Mouse (Mus musculus) erythroid progenitor cell, adult 5-6 weeks (primary cell): ENCODE measurements around the gene Chka. TPM values are rescaled to one million over a fixed set of nuclear protein-coding genes. Genes with fewer than 3 reads are reported as not detected.
A peak's percentile ranks its signal among the peaks of the same experiment; 100 is the strongest.

Experiments used
- ATAC-seq: replicated peaks from 2 replicates; pipeline ENCODE4 v1.8.0; 2016; ENCODE audit warnings: moderate number of reproducible peaks, mild to moderate bottlenecking, moderate TSS enrichment, inconsistent platforms; ENCODE audit not compliant: poor library complexity, low FRiP score, severe bottlenecking
- total RNA-seq, 2 experiments: library from RNA; stranded (forward) in 1 of 2; stranded (reverse) in 1 of 2; fragments of 150-400 nt in 1 of 2; fragments of 186-747, 209-891 nt in 1 of 2; gene quantifications; 2 replicates each; pipeline versions ENCODE4 v1.2.3 to v1.2.4; 2015 to 2017; ENCODE audit warnings: low replicate concordance in 2 of 2

Gene Chka
- total RNA-seq, 2 experiments from 2014 or later = 11.8 to 13.4 TPM

DNA sequence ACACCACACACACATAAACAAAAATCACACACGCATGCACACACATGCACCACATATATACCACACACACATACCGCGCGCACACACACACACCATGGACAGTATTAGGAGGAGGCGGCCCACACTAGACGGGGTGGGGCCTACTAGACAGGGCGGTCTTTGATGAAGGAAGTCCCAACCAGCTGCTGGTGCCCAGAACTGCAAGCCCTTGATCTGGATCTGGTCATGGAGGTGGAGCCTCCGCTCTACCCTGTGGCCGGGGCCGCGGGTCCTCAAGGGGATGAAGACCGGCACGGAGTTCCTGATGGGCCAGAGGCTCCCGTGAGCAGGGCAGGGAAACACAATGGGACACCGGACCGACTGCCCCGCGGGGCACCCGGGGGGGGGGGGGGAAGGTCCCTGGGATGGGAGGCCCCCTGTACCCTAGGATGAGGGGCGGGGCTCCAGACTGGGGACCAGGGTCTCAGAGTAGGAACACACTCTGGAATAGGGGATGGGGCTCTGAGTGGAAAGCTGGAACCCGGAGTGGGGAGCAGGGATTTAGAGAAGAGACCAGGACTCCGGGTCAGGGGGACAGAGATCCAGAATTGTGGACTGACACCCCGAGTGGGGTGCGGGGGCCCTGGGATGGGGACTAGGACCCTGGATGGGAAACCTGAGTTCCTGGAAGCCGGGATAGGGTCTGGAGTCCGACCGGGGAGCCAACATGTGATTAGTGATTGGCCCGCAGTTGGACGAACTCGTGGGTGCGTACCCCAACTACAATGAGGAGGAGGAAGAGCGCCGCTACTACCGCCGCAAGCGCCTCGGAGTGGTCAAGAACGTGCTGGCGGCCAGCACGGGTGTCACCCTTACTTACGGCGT, 83.7 kb downstream of the Chka start, which contains the start of gene Unc93b1:
Gene Unc93b1 (plus strand): TSS at position 155 of the 864 bp plus-strand sequence.
- no peak for ATAC-seq

- ATAC-seq = no peak
Measured at GRCm38 (mm10) chr19:3935896-3936850, 84.6 kb downstream of the Chka start.

GRCm38 (mm10) chr19:3942315-3942714, 90.7 kb downstream of the Chka start:
- no peak for ATAC-seq

- ATAC-seq = peak; percentile 71
Measured at GRCm38 (mm10) chr19:3942986-3943735, 91.6 kb downstream of the Chka start.

Other genes with a start within 250 kb of the Chka start
- 0.42 and 5.0 TPM in 2 replicates for gene Lrp5, start 165.2 kb upstream of the Chka start, total RNA-seq (2015; ENCODE audit: low replicate concordance)
- 1.8 and 1.9 TPM in 2 replicates for gene Lrp5, start 165.2 kb upstream of the Chka start, total RNA-seq (2017; ENCODE audit: low replicate concordance)
- 5.0 and 8.4 TPM in 2 replicates for gene 1810055G02Rik, start 143.5 kb upstream of the Chka start, total RNA-seq (2015; ENCODE audit: low replicate concordance)
- gene 1810055G02Rik, start 143.5 kb upstream of the Chka start, total RNA-seq (2017; ENCODE audit: low replicate concordance) = 3.1 and 3.2 TPM in 2 replicates
- gene Kmt5b, start 84.4 kb upstream of the Chka start, total RNA-seq (2015; ENCODE audit: low replicate concordance) = 15.1 and 19.1 TPM in 2 replicates
- gene Kmt5b, start 84.4 kb upstream of the Chka start, total RNA-seq (2017; ENCODE audit: low replicate concordance) = 22.0 and 35.7 TPM in 2 replicates
- gene Tcirg1, start 55.4 kb downstream of the Chka start, total RNA-seq (2015; ENCODE audit: low replicate concordance) = 40.0 and 51.6 TPM in 2 replicates
- gene Tcirg1, start 55.4 kb downstream of the Chka start, total RNA-seq (2017; ENCODE audit: low replicate concordance) = 30.5 and 44.4 TPM in 2 replicates
- 46.5 and 52.4 TPM in 2 replicates for gene Ndufs8, start 61.0 kb downstream of the Chka start, total RNA-seq (2015; ENCODE audit: low replicate concordance)
- gene Ndufs8, start 61.0 kb downstream of the Chka start, total RNA-seq (2017; ENCODE audit: low replicate concordance) = 24.1 and 28.5 TPM in 2 replicates
- gene Aldh3b1, start 78.0 kb downstream of the Chka start, total RNA-seq (2015; ENCODE audit: low replicate concordance) = 5.4 TPM in 2 replicates
- 4.7 and 6.8 TPM in 2 replicates for gene Aldh3b1, start 78.0 kb downstream of the Chka start, total RNA-seq (2017; ENCODE audit: low replicate concordance)
- 28.5 and 29.3 TPM in 2 replicates for gene Unc93b1, start 83.4 kb downstream of the Chka start, total RNA-seq (2015; ENCODE audit: low replicate concordance)
- gene Unc93b1, start 83.4 kb downstream of the Chka start, total RNA-seq (2017; ENCODE audit: low replicate concordance) = 28.2 and 34.4 TPM in 2 replicates
- 3.6 TPM in 1 of 2 replicates, not detected in the other for gene Aldh3b3, start 106.9 kb downstream of the Chka start, total RNA-seq (2015; ENCODE audit: low replicate concordance)
- gene Aldh3b3, start 106.9 kb downstream of the Chka start, total RNA-seq (2017; ENCODE audit: low replicate concordance) = not detected in 2 replicates
- gene Aldh3b2, start 120.6 kb downstream of the Chka start, total RNA-seq (2015; ENCODE audit: low replicate concordance) = 1.3 and 6.5 TPM in 2 replicates
- gene Aldh3b2, start 120.6 kb downstream of the Chka start, total RNA-seq (2017; ENCODE audit: low replicate concordance) = 1.1 and 2.4 TPM in 2 replicates
- gene Acy3, start 134.8 kb downstream of the Chka start, total RNA-seq (2015; ENCODE audit: low replicate concordance) = not detected in 2 replicates
- not detected in 2 replicates for gene Acy3, start 134.8 kb downstream of the Chka start, total RNA-seq (2017; ENCODE audit: low replicate concordance)
- not detected in 2 replicates for gene Tbx10, start 141.0 kb downstream of the Chka start, total RNA-seq (2015; ENCODE audit: low replicate concordance)
- gene Tbx10, start 141.0 kb downstream of the Chka start, total RNA-seq (2017; ENCODE audit: low replicate concordance) = not detected in 2 replicates
- gene Nudt8, start 148.8 kb downstream of the Chka start, total RNA-seq (2015; ENCODE audit: low replicate concordance) = not detected in 2 replicates
- gene Nudt8, start 148.8 kb downstream of the Chka start, total RNA-seq (2017; ENCODE audit: low replicate concordance) = 1.4 TPM in 1 of 2 replicates, not detected in the other
- gene Gm49405, start 148.9 kb downstream of the Chka start, total RNA-seq (2015; ENCODE audit: low replicate concordance) = not detected in 2 replicates
- 0.90 TPM in 1 of 2 replicates, not detected in the other for gene Gm49405, start 148.9 kb downstream of the Chka start, total RNA-seq (2017; ENCODE audit: low replicate concordance)
- gene Doc2g, start 151.5 kb downstream of the Chka start, total RNA-seq (2015; ENCODE audit: low replicate concordance) = 0.42 TPM in 1 of 2 replicates, not detected in the other
- gene Doc2g, start 151.5 kb downstream of the Chka start, total RNA-seq (2017; ENCODE audit: low replicate concordance) = 3.0 TPM in 1 of 2 replicates, not detected in the other
- gene Ndufv1, start 161.0 kb downstream of the Chka start, total RNA-seq (2015; ENCODE audit: low replicate concordance) = 77.1 and 96.6 TPM in 2 replicates
- gene Ndufv1, start 161.0 kb downstream of the Chka start, total RNA-seq (2017; ENCODE audit: low replicate concordance) = 161 and 207 TPM in 2 replicates
- 115 and 185 TPM in 2 replicates for gene Gstp1, start 186.2 kb downstream of the Chka start, total RNA-seq (2015; ENCODE audit: low replicate concordance)
- gene Gstp1, start 186.2 kb downstream of the Chka start, total RNA-seq (2017; ENCODE audit: low replicate concordance) = 22.8 and 23.9 TPM in 2 replicates
- 3.2 TPM in 1 of 2 replicates, not detected in the other for gene Gstp2, start 194.2 kb downstream of the Chka start, total RNA-seq (2015; ENCODE audit: low replicate concordance)
- 3.2 TPM in 1 of 2 replicates, not detected in the other for gene Gstp2, start 194.2 kb downstream of the Chka start, total RNA-seq (2017; ENCODE audit: low replicate concordance)
- gene Gstp3, start 207.8 kb downstream of the Chka start, total RNA-seq (2015; ENCODE audit: low replicate concordance) = 8.8 and 15.9 TPM in 2 replicates
- gene Gstp3, start 207.8 kb downstream of the Chka start, total RNA-seq (2017; ENCODE audit: low replicate concordance) = 16.8 and 19.8 TPM in 2 replicates
- not detected in 2 replicates for gene Cabp2, start 229.8 kb downstream of the Chka start, total RNA-seq (2015; ENCODE audit: low replicate concordance)
- gene Cabp2, start 229.8 kb downstream of the Chka start, total RNA-seq (2017; ENCODE audit: low replicate concordance) = not detected in 2 replicates
- gene Cdk2ap2, start 245.4 kb downstream of the Chka start, total RNA-seq (2015; ENCODE audit: low replicate concordance) = 118 and 124 TPM in 2 replicates
- gene Cdk2ap2, start 245.4 kb downstream of the Chka start, total RNA-seq (2017; ENCODE audit: low replicate concordance) = 17.9 and 36.3 TPM in 2 replicates
- 56.6 and 67.1 TPM in 2 replicates for gene Pitpnm1, start 248.2 kb downstream of the Chka start, total RNA-seq (2015; ENCODE audit: low replicate concordance)
- gene Pitpnm1, start 248.2 kb downstream of the Chka start, total RNA-seq (2017; ENCODE audit: low replicate concordance) = 33.9 and 60.9 TPM in 2 replicates